Mouse (Mus musculus) cerebellum, adult 2 months (tissue): ENCODE measurements around the gene Ehd2.

ENCODE experiments used
- CTCF ChIP-seq: fragments of 200-500 bp; IDR thresholded peaks from 2 replicates; pipeline ENCODE4 v1.5.1; 2011; ENCODE audit warnings: low read depth, mild to moderate bottlenecking, control low read depth, low read length, moderate library complexity, borderline replicate concordance; ENCODE audit not compliant: insufficient read depth
- POLR2A ChIP-seq: fragments of 200-500 bp; IDR thresholded peaks from 2 replicates; pipeline ENCODE4 v1.6.1; 2011; ENCODE audit warnings: low read length, control low read depth, borderline replicate concordance; ENCODE audit not compliant: insufficient read depth

GRCm38 (mm10) chr7:16001691-16002090 lies 34.3 kb upstream of the Ehd2 start:
- TF ChIP-seq POLR2A (no peak), CTCF (no peak)
